Mouse (Mus musculus): Measurements from ENCODE around the gene Hps5.
"Not testable (repeated sequence)": the region's sequence is repeated elsewhere in the genome, so short reads cannot be mapped to it uniquely, and the experiment has no call there.

Hps5 gene

DNA sequence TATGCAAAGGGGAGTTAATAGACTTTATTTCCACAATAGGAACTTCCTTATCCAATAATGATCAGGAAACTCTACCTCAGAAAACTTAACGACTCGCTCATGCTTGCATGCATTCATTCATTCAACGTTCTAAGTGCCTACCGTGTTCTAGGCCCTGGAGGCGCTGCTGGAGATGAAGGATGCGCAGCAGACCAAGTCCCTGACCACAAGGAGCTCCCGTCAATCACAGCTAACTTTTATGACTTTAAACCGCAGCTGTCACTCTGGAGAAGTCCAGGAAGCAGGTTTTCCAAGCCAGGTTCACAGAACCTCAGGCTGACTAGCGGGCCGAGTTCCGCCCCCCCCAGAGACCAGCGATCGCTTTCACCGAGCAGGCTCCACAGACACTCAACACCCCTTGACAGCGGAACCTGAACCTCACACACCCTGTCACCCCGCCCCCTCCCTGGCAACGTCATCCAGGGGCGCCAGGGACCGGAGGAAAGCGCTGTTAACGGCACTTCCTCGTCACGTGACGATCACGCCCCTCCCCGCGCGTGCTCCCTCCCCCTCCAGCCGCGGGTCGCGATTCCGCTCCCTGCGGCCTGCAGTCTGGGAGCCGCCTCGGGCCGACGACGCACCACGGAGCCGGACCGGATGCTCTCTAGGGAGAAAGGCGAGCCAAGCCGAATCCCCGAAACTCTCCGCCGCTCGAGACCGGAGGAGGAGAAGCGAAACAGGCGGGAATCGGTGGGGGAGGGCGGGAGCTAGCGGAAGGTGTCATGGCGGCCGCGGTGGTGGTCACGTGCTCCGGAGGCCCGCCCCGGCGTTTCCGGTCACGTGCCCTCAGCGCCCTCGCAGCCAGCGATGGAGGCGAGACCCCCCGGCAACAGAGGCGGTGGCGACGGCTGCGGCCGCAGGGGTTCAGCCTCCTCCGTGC, at the start of gene Hps5, which contains the start of gene Gtf2h1:
Gene Hps5, minus strand, starts transcription at position 778 of the 919 bp plus-strand sequence.
Gene Gtf2h1, plus strand, starts transcription at position 817 of the 919 bp plus-strand sequence.
- peak; percentile 96 to 97 for DNase-seq (ENCODE audit: low spot score in 2 of 2)

DNA sequence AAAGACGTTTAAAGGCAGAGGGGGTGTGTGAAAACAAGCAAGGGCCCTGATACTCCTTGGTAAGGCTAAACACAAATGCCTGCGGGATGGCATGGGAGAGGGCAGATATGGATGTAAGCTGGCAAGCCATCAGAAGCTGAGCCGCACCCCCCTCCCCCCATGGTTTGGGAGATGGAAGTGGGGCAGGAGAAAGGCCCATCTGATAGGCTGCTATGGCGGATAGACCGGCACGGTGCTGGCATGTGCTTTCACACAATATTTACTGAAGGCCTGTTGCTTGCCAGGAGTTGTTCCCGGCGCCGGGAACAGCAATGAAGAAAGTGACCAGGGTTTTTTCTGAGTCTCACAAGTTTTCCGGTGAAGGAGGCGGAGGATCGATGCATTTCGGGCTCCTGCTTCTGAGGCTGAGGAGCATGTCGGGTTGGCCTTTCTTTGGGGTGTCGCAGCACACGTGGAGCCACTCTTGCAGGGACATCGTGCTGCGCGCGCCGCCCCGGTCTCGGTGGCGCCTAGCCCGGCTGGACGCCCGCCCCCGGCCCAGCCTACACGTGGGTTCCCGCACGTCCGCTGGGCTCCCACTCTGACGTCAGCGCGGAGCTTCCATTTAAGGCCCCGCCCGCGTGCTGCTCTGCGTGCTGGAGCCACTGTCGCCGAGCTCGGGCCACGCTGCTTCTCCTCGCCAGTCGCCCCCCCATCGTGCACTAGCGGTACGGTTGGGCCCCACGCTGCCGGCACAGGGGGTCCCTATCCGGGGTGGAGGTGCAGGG, 49.5 kb upstream of the Hps5 start:
- peak; percentile 92 to 93 for DNase-seq (ENCODE audit: low spot score in 2 of 2)

DNA sequence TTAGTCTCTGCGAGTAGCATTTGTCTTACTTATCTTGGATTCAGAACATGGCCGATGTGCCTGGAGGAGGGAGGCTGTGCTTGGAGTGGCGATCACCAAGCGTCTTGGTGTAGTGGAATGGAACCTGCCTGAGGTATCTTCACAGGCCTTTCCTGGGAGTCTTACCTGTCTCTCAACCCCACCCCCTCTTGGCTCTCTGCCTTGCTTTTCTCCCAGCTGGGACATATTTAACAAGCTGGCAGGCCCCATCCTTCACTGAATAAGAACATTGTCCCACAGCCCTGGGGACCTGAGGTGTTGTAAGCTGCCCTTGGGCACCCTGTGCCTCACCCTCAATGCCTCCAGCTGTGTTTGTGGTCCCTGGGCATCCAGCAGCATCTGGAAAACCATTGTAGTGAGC, 47.7 kb upstream of the Hps5 start:
- no peak for DNase-seq (ENCODE audit: low spot score in 2 of 2)

DNA sequence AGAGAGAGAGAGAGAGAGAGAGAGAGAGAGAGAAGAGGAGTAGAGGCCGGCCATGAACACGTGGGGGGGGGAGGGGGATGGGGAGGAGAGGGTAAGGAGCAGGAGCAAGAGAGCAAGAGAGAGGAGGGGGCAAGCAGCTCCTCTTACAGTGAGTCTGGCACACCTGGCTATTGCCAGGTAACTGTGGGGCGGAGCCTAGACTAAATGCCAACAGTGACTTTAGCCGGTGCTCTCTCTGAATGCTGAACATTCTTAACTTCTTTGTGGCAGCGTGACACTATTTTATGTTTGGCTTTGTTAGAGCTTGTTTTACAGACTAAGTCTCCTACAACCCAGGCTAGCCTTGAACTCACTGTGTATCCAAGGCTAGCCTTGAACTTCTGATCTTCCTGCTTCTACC, 46.4 kb upstream of the Hps5 start:
- no peak for DNase-seq (ENCODE audit: low spot score in 2 of 2)

DNA sequence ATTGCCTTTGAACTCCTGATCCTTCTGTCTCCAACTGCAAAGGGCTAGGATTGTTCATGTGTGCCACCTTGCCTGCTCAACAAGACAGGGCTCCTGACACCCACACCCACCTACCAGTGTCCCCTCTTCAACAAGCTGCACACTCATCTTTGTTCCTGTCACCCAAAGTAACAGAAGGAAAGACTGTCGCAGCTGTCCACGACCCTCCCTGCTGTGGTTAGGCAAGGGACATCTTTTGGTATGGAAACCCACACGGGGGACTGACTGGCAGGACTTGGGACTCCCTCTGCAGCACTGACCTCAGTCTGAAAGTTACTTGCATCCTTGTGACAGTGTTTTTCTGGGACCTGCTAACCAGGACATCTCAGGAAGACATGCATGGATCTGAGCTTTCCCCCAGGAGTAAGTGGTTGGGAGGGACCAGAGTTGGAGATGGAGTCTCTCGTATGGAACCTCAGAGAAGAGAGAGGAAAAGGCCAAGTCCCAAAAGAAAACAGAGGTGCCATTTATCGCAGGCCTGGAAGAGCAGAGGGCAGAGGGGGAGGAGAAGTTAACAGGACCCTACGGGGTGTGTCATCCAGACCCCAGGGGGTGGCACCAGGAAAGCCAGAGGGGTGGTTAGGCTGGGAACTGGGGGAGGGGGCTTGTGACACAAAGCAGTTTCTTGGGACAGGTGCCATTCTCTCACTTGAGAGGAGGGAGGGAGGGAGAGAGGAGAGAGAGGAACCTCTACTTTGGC, 45.1 kb upstream of the Hps5 start, which contains the start of gene Ldha:
Gene Ldha, plus strand, starts transcription at position 689 of the 739 bp plus-strand sequence.
- no peak for DNase-seq (ENCODE audit: low spot score in 2 of 2)

DNA sequence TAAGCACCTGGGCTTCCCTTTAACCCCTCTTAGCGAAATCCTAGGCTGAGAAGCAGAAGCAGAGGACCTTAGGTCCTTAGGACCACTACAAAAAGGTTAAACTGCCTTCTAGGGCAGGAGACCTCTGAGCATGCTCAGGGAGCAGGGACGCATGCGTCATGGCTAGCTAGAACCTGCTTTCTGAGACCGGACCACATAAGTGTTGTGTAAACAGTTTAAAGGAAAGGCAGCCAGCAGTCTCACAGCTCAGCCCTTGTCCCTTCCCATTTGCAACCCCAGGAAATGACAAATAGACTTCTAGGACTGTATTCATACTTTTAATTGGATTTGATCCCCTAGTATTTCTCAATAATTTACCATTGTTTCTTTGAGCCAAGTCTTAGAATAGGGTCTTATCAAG, 44.5 kb upstream of the Hps5 start:
- DNase-seq (ENCODE audit: low spot score in 2 of 2): no peak

DNA sequence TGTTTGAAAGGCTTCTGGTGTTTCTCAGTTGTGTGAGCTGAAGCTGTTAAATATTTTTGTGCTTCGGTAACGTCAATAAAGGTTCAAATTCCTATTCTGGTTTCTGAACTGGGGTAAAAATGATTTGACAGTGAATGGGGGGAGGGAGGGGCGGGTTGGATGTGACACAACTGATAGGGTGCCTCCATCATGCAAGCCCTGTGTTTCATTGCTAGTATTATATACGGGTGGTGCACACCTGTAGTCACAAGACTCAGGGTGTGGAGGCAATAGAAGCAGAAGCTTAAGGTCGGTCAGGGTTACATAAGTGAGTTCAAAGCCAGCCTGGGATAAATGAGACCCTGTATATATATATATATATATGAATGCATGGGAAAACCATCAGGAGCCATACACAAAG, 44.0 kb upstream of the Hps5 start:
- DNase-seq (ENCODE audit: low spot score in 2 of 2): no peak

DNA sequence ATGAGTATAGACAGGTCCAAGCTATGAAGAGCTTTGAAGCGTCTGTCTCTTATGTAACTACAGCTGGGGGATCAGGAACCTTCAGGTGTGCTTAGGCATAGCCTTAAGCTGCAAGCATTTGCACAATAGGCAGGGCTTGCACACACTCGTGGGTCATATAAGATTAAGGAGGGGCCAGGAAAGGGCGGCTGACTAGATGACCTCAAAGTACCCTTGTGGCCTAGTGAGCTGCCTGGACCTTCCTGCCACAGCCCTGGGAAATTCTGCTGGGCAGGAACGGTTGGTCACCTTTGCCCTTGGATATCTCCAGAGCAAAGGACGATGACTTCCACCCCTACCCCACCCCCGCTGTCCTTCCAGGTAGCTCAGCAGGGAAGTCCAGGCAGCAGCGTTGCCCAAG, 43.6 kb upstream of the Hps5 start:
- DNase-seq (ENCODE audit: low spot score in 2 of 2): peak; percentile 33 to 41

DNA sequence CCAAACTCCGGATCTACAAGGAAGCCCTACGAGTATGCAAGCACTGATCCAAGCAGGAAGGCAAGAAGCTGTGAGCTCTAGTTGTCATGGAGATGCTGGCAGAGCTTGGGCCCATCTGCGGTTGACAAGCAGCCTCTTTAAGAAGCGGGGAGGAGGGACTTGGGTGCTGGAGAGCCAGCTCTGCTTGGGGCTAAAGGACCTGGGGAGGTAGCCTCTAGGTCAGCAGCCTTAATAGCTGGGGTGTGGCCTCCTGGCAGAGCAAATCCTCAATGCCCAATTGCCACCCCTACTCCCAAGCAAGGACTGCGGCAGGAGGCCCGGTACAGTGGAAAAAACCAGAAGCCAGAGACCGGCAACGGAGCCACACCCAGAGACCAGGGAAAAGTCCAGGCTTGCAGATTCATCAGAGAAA, 43.0 kb upstream of the Hps5 start:
- DNase-seq (ENCODE audit: low spot score in 2 of 2): peak; percentile 84 to 87

DNA sequence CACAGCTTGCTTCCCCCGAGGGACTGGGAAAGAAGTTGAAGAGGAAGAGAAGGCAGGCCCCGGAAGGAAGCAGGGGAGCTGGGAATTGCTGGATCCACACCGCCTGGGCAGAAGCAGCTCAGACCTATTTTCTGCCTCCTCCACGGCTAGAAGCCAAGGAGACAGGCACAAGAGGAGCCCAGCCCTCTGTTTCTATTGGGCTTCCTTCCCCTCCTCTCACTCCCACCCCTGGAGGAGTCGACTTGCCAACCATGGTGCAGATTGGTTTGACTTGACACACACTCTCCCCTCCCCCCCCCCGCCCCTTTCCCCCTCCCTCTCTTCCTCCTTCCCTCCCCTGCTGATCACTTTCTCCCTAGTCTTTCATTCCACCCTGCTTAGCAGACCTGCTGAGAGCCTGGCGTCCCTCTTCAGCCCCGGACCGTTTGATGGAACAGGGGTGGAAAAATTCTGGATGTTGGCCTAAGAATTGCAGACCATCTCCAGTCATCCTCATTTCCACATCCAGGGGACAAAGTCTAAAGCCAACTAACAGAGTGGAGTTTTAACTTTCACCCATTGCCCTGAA, 42.3 kb upstream of the Hps5 start:
- DNase-seq (ENCODE audit: low spot score in 2 of 2): peak; percentile 67 to 76

DNA sequence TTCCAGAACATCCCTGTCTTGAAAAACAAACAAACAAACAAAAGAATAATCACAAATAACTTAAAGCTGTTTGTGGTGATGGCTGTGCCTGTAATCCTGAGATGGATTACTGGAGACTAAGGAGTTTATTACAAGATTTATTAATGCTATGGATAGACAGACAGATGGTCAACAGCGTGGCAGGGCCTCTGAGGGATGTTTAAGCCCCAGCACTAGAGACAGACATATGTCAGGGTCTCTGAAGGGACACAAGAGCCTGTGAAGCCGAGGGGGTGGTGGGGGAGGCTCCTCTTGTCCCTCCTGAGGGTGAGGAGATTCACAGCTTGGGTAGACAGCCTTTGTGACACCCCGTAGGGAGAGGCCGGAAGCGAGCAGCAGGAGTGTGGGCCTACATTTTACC, 41.2 kb upstream of the Hps5 start:
- no peak for DNase-seq (ENCODE audit: low spot score in 2 of 2)

DNA sequence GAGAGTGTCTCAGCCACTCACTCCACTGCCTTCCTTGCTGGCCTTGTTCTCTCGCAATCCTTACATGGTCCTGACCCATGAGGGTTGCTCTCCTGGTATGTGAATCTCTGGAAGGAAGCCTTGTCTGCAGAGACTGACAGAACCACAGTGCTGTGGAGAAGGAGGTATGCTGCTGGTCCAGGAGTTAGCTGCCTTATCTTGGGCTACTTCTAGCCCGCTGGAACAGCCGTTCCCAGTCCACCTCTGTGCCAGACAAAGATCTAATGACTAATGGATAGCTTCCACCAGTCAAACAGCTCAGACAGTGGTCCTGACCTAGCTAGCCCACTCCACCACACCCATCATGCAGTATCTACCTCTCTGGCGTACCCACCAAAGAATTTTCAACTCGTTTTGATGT, 40.5 kb upstream of the Hps5 start:
- DNase-seq (ENCODE audit: low spot score in 2 of 2): no peak

DNA sequence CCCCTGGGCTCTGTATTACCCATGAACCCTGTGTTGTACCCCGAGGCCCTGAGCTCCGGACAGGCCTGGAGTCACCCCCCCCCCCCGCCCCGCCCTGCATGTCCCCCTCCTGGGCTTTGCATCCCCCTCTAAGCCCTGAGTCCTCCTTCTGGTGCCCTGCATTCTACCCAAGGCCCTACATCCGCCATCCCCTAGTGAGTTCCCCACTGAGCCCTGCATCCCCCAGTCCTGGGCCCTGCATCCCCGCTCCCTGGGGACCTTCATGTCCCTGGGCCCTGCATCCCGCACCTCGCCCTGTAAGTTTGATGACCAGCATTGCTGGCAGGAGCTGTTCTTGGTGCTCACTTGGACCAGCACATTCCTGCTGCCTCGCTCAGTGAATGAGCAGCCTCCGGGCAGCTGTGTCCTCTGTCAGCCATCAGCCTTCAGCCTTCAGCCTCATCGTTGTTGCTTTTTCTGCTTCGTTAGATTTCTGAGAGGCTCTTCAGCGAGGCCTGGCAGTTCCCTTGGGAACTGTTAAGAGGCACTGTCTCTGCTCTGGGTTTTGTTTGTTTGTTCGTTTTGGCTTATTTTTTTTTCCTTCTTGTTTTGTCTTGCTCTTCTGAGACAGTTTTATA, 39.2 kb upstream of the Hps5 start:
- DNase-seq (ENCODE audit: low spot score in 2 of 2): no peak

DNA sequence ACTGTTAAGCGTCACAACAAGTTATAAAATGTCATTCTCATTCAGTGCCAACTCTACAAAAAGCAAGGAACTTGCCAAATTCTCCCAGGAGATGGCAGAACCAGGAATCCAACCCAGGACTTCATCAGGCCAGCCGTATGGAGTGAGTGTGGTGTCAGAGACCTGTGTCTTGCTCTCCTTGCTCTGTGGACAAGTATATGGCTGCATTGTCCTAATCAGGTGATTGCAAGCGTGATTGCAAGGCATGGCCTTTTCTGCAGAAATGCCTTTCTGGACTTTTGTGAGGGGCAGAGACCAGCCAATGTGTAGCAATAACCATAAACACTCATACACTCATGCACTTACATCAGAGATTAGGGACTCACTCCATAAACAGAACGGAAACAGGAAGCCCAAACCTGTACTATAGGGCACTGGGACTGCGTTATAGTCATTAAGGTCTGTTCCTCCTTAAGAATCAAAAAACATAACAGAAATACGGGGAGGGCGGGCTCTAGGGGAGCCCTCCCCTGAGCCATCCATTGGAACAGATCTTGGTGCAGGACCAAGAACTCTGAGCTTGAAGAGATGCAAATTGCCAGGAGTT, 37.9 kb upstream of the Hps5 start:
- DNase-seq (ENCODE audit: low spot score in 2 of 2): no peak

DNA sequence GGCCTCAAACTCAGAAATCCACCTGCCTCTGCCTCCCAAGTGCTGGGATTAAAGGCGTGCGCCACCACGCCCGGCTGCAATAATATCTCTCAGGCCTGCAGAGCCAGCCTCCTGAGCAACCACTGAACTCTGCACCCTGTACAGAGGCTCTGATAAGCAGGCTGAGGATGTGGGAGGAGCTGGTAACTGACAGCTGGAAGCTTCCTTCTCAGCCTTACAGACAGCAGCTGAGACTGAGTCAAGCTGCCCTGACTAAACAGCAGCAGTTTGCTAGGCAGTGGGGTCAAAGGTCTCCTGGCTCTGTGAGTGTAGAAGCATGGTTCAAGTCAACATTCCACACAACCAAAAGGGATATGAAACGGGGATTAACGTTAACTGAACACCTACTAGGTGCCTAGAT, 37.4 kb upstream of the Hps5 start:
- peak; percentile 39 to 48 for DNase-seq (ENCODE audit: low spot score in 2 of 2)

DNA sequence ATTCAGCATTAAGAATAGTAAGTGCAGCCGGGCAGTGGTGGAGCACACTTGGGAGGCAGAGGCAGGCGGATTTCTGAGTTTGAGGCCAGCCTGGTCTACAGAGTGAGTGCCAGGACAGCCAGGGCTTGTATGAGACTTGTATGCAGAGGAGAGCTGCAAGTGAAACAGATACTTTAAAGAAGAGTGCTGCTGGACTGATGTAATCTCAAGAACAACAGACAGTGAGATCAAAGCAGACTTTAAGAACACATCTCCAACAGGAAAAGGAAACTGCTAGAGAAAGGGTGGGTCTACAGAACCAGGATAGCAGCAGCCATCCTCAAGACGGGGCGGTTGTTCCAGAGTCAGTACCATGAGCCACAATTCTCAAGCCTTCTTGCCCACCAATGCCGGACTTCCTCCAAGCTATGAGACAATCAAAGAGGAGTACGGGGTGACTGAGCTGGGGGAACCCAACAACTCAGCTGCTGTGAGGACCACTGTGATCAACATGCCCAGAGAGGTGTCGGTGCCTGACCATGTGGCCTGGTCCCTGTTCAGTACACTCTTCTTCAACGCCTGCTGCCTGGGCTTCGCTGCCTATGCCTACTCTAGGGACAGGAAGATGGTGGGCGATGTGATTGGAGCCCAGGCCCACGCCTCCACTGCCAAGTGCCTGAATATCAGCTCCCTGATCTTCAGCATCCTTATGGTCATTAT, 36.4 kb upstream of the Hps5 start:
- not testable (repeated sequence) for DNase-seq (ENCODE audit: low spot score in 2 of 2)

DNA sequence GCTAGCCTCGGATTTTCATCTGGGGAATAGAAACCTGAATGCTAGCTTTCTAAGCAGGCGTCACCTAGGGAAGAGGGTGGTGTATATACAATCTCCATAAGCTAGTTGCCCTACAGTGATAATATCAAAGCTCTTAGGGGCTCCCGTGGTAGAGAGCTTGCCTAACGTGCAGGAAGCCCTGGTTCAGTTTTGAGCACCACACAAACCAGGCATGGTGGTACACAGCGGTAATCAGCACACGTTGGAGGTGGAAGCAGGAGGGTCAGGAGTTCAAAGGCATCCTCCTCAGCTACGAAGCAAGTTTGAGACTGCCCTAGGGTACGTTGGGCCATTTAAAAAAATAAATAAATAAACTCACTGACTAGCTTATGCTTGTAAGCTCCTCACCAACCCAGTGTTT, 35.8 kb upstream of the Hps5 start:
- no peak for DNase-seq (ENCODE audit: low spot score in 2 of 2)

DNA sequence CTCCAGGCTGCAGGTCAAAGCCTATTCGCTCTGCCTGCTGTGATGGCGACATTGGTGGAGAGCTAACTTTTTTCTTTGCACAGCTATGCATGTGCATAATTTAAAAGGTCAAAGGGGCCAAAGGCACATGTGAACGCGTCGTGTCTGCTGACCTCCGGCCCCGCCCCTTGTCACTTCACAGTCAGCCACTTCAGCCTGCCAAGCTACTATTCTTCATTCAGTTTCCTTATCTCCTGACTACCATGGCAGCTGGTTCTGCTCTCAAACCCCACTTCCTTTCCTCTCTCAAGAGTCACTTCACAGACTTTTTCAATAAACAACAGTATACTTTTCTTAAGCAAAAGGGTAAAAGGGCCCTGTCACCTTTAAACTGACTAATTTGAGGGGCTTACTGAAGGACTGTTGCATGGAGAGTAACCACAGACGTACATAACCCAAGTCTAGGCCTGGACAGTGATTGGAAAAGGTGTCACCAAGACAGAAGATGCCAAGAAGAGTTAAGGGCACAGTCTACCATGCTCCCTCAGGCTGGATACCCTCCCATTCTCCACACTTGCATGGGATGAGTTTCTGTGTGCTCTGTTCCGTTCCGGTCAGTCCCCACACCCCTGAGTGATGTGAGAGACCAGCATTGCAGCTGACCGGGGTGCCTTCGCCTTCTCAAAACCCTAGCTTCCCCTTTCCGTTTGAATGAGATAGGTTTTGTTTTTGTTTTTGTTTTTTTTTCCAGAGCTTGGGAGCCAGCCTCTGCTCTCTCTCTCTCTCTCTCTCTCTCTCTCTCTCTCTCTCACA, 35.1 kb upstream of the Hps5 start:
- DNase-seq (ENCODE audit: low spot score in 2 of 2): no peak

DNA sequence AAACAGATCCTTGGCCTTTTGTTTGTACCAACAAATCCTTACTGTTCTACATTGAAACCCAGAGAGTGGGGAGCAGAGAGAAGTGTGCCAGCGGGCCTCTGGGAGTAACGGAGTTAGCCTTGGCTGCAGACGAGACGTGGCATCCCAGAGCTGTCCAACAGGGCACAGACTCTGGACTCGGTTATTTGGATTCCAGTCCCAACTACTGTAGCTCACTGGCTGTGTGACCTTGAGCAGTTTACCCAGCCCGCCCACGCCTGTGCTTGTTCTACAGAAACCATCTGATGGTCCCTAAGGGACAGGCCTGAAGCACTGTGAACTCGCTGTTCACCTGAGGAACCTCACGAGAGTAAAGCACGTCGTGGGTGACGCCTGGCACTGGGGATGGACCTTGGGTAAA, 34.0 kb upstream of the Hps5 start:
- DNase-seq (ENCODE audit: low spot score in 2 of 2): no peak
